Mouse (Mus musculus) kidney, embryonic 16.5 days (tissue): ENCODE measurements around the gene Pde4d. TPM values are rescaled to one million over a fixed set of nuclear protein-coding genes. Genes with fewer than 3 reads are reported as not detected.

Experiments
- ATAC-seq: fragments of 200-750 bp; cut with Nextera tagmentation; 2 replicates; pipeline ENCODE4 v1.8.0; 2017; ENCODE audit warnings: moderate TSS enrichment; ENCODE audit not compliant: low FRiP score, low TSS enrichment
- H3K27ac ChIP-seq: fragments of 300-500 bp; sonication (generic); 2 replicates; pipeline ENCODE4 v1.5.1; 2014; ENCODE audit warnings: low read length
- H3K27me3 ChIP-seq: fragments of 300-500 bp; sonication (generic); 2 replicates; pipeline ENCODE4 v1.6.1; 2014; ENCODE audit warnings: low read length, control low read depth, mixed read lengths; ENCODE audit not compliant: insufficient read depth
- H3K36me3 ChIP-seq: fragments of 300-500 bp; sonication (generic); 2 replicates; pipeline ENCODE4 v1.6.1; 2014; ENCODE audit warnings: low read length, control low read depth, mixed read lengths; ENCODE audit not compliant: insufficient read depth
- H3K4me1 ChIP-seq: fragments of 300-500 bp; sonication (generic); 2 replicates; pipeline ENCODE4 v1.6.1; 2014; ENCODE audit warnings: low read length, control low read depth, mixed read lengths; ENCODE audit not compliant: insufficient read depth
- H3K4me2 ChIP-seq: fragments of 300-500 bp; sonication (generic); replicated peaks from 2 replicates; pipeline ENCODE4 v1.6.1; 2014; ENCODE audit warnings: low read depth, low read length
- H3K4me3 ChIP-seq: fragments of 300-500 bp; sonication (generic); 2 replicates; pipeline ENCODE4 v1.5.1; 2014; ENCODE audit warnings: mild to moderate bottlenecking, low read length
- H3K9ac ChIP-seq: fragments of 300-500 bp; sonication (generic); replicated peaks from 2 replicates; pipeline ENCODE4 v1.6.1; 2014; ENCODE audit warnings: low read length
- H3K9me3 ChIP-seq: fragments of 300-500 bp; sonication (generic); 2 replicates; pipeline ENCODE4 v1.6.1; 2016; ENCODE audit warnings: low read length, control low read depth
- WGBS: fragments of 180-500 bp; shearing (Covaris S2); extraction: QIAGEN DNeasy Blood & Tissue Kit; methylation state at CpG from one replicate; pipeline ENCODE4 v1.1.7; 2014; 5-methylcytosine and 5-hydroxymethylcytosine counted together
- polyA plus RNA-seq: library from polyadenylated mRNA; unstranded; fragments of >200 nt; fragmentation: Nextera tagmentation; extraction: Ambion mirVana; gene quantifications from 2 replicates; pipeline ENCODE4 v1.2.1, GENCODE M21; 2015

Gene Pde4d
- polyA plus RNA-seq, 1 experiment from 2014 or later = 11.1 TPM

DNA sequence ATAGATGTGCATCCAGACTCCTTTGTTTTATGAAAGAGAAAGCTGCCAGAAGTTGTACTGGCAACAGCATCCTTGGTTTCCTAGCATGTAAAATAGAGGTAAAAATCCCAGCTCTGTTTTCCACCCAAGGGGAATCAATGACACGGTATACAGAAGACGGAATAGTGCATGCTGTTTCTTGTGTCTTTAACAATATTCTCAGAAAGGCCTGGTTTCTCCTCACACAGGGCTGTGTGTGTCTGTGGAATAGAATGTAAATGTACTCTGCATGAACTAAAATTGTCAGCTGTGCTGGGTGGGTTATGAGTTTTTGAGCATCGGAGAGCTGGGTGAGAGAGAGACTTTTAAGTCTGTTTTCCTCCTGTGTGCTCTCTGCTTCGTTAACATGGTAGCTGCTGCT lies 74.8 kb downstream of the Pde4d start:
- no peak for ATAC-seq
- 87% methylated on average over 4 of the region's 4 CpGs for WGBS
- Histone ChIP-seq H3K4me3 (no peak overlapping the region), H3K9ac (no peak overlapping the region), H3K36me3 (no peaks in the 10 kb centered on the region), H3K4me2 (no peak overlapping the region), H3K4me1 (no peaks in the 10 kb centered on the region), H3K9me3 (no peaks in the 10 kb centered on the region), H3K27me3 (no peaks in the 10 kb centered on the region), H3K27ac (no peak overlapping the region)

DNA sequence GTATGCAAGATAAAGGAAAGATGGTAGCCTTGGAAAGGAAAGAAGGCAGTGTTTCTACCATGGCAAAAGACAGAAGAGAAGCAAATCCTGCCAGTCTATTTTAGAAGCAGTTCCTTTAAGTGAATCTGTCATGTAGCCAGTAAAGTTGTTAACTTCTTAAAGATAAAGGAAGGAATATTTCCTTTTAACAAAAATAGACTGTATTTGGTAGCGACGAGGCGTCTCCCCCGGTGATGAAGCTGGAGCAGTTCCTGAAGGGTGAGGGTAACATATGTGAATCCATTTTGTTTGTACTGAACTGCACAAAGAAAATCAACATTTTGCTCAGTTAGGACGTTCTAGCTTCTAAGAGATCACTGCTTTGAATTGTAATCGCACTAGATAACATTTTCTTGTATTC lies 75.2 kb downstream of the Pde4d start:
- H3K9me3 ChIP-seq = no peaks in the 10 kb centered on the region
- no peak overlapping the region for H3K9ac ChIP-seq
- H3K27ac ChIP-seq = no peak overlapping the region
- WGBS = 74% methylated on average over 6 of the region's 6 CpGs
- ATAC-seq = no peak
- H3K36me3 ChIP-seq = no peaks in the 10 kb centered on the region
- no peaks in the 10 kb centered on the region for H3K4me1 ChIP-seq
- H3K4me2 ChIP-seq = no peak overlapping the region
- H3K4me3 ChIP-seq = no peak overlapping the region
- H3K27me3 ChIP-seq = no peaks in the 10 kb centered on the region

DNA sequence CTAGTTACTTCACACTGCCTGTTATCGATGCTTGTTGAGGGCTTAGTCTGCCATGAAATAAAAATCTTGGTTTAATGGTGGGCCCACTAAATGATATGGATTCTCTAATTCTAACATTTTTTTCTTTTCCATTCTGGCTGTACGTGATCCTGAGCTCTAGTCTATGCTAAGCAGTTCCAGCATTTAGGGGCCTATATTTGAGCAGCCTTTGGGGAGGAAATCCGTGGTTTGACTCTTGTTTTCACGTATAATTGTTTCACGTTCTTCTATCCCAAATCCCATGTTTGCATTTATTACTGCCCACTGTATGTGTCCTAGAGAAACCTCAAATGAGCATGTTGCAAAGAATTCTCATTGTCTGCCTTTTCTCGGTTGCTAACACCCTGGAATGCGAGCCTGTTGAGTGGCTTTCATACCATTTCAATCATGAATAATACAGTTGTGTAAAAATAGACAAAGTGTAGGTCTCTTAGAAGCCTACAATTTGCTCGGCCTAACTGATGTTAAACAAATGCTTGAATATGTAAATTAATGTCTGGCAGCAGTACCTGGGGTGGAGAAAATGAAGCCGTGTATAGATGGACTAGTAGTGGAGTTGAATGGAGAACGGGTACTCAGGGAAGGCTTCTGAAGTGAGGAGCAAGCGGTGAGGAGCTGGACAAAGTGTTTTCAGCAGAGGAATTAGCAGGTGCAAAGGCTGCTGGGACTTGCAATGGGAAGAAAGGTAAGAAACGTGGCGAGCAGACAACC lies 76.7 kb downstream of the Pde4d start:
- Histone ChIP-seq H3K4me3 (no peak overlapping the region), H3K4me2 (no peak overlapping the region), H3K9me3 (no peaks in the 10 kb centered on the region), H3K27me3 (no peaks in the 10 kb centered on the region), H3K4me1 (no peaks in the 10 kb centered on the region), H3K36me3 (no peaks in the 10 kb centered on the region), H3K27ac (no peak overlapping the region), H3K9ac (no peak overlapping the region)
- no peak for ATAC-seq
- 87% methylated on average over 13 of the region's 13 CpGs for WGBS

DNA sequence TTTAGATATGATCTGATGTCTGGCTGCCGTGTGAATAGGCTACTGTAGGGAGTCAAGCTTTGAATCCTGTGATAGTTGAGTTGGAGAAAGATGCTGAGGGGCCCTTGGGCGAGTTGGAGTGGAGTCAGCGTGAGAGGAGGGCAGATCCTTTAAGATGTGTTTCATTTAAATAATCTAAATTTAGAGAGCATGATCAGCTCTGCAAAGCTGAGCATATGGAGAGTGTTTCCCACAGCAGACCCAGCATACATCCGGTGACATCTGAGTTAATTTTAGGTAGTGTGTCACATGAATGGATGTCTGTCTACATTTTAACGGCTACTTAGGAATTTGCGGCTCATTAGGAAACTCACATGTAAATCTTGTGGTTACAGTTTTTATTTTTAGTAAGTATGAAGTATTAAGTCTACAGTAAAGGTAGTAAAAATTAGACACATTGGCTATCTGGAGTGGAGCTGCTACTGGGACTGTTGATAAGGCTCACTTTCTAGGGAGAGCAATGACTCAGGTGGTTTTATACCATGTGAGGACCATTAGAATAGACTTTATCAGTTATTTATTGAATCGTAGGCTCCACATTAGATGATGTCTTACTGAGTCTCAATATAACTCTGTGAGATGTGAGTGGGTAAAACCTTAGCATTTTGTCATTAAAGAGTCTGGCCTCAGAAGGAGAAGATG lies 77.5 kb downstream of the Pde4d start:
- no peak overlapping the region for H3K4me2 ChIP-seq
- WGBS = 75% methylated on average over 7 of the region's 7 CpGs
- no peaks in the 10 kb centered on the region for H3K27me3 ChIP-seq
- no peak for ATAC-seq
- no peak overlapping the region for H3K9ac ChIP-seq
- H3K27ac ChIP-seq = no peak overlapping the region
- H3K4me3 ChIP-seq = no peak overlapping the region
- no peaks in the 10 kb centered on the region for H3K36me3 ChIP-seq
- no peaks in the 10 kb centered on the region for H3K9me3 ChIP-seq
- no peaks in the 10 kb centered on the region for H3K4me1 ChIP-seq

DNA sequence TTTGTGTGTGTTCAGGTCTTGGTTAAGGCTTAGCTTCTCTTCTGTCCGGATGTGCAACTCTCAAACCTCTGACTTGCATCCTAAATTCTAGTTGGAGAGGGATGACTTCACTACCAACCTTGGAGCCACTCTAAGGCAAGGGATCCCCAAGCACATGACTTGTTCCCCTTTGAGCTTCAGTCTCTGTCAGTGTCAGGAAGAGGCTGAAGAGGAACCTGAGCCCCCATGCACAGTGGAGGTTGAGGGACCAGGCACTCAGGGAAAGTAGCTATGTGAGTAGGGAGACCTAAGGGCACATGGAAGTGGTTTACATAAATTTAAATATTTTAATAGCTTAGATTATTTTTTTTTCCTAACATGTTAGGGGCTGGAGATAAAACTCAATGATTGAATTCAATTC lies 78.6 kb downstream of the Pde4d start:
- no peaks in the 10 kb centered on the region for H3K27me3 ChIP-seq
- H3K4me3 ChIP-seq = no peak overlapping the region
- H3K4me2 ChIP-seq = no peak overlapping the region
- no peak for ATAC-seq
- H3K4me1 ChIP-seq = no peaks in the 10 kb centered on the region
- H3K27ac ChIP-seq = no peak overlapping the region
- H3K36me3 ChIP-seq = no peaks in the 10 kb centered on the region
- no peaks in the 10 kb centered on the region for H3K9me3 ChIP-seq
- WGBS = 79% methylated on average over 1 of the region's 1 CpGs
- no peak overlapping the region for H3K9ac ChIP-seq

DNA sequence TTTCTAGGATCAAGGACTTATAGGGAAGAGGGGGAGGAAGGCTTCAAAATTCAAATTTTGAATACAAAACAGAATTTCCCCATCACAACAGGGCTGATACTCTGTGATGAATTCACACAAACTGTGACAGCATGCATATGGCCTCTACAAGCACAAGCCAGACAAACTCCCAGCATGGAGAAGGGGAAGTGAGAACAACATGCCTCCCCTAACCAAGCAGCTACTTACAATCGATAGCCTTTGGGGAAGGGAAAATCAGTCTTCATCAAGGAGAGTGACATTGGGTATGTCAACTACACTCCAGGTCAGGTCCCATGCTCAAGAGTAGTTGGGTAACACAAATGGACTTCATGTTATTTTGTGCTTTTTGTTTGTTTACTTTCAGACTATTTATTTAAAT lies 83.1 kb downstream of the Pde4d start:
- H3K4me2 ChIP-seq = no peak overlapping the region
- H3K9me3 ChIP-seq = no peaks in the 10 kb centered on the region
- H3K27ac ChIP-seq = no peak overlapping the region
- H3K27me3 ChIP-seq = no peaks in the 10 kb centered on the region
- peaks cover 4% of the 10 kb centered on the region; the same call in 1 of the 2 replicates for H3K4me1 ChIP-seq
- H3K36me3 ChIP-seq = no peaks in the 10 kb centered on the region
- no peak overlapping the region for H3K9ac ChIP-seq
- no peak for ATAC-seq
- no peak overlapping the region for H3K4me3 ChIP-seq
- 94% methylated on average over 1 of the region's 1 CpGs for whole genome bisulfite sequencing

DNA sequence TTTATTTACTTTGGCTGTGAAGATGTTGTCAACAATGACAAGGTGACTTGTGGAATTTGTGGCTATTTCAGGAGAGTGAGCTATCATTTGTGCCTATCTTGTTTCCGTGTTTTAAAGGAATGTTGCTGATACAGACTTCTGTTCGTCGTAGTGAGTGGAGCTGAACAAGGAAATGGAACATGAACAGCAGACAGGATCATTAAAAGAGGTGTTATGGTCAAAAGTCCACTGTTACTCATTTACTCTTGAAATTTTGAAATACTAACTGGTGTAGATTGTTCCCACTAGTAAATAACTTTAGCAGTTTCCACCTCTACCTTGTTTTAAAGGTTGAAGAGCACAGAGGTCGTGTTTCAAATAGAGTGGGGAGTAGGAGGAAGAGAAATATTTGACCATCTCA lies 86.7 kb downstream of the Pde4d start:
- no peak for ATAC-seq
- Histone ChIP-seq H3K4me3 (no peak overlapping the region), H3K36me3 (no peaks in the 10 kb centered on the region), H3K4me2 (no peak overlapping the region), H3K9ac (no peak overlapping the region), H3K9me3 (no peaks in the 10 kb centered on the region), H3K27me3 (no peaks in the 10 kb centered on the region), H3K27ac (no peak overlapping the region), H3K4me1 (peaks cover 4% of the 10 kb centered on the region; the same call in 1 of the 2 replicates)
- WGBS = 33% methylated on average over 4 of the region's 4 CpGs

DNA sequence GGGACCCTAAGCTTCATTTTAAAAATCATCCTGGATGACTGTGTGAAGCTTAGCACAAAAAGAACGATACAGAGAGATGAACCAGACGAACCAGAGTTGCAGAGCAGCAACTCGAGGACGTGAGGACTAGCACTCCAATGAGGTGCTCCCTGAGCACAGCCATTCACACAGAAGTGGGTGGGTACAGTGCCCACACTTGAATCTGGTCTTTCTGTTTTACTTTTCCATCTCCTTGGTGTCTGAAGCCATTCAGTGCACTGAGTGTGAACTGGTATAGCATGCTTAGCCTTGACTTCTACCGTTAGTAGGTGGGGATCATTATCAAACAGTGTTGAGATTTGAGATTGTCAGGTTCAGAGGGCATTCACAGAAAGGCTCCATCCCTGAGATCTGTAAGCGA lies 87.2 kb downstream of the Pde4d start:
- no peak overlapping the region for H3K9ac ChIP-seq
- H3K4me2 ChIP-seq = no peak overlapping the region
- no peaks in the 10 kb centered on the region for H3K36me3 ChIP-seq
- no peak overlapping the region for H3K4me3 ChIP-seq
- no peak for ATAC-seq
- no peaks in the 10 kb centered on the region for H3K9me3 ChIP-seq
- peaks cover 4% of the 10 kb centered on the region; the same call in 1 of the 2 replicates for H3K4me1 ChIP-seq
- no peak overlapping the region for H3K27ac ChIP-seq
- no peaks in the 10 kb centered on the region for H3K27me3 ChIP-seq
- WGBS = 70% methylated on average over 6 of the region's 6 CpGs

DNA sequence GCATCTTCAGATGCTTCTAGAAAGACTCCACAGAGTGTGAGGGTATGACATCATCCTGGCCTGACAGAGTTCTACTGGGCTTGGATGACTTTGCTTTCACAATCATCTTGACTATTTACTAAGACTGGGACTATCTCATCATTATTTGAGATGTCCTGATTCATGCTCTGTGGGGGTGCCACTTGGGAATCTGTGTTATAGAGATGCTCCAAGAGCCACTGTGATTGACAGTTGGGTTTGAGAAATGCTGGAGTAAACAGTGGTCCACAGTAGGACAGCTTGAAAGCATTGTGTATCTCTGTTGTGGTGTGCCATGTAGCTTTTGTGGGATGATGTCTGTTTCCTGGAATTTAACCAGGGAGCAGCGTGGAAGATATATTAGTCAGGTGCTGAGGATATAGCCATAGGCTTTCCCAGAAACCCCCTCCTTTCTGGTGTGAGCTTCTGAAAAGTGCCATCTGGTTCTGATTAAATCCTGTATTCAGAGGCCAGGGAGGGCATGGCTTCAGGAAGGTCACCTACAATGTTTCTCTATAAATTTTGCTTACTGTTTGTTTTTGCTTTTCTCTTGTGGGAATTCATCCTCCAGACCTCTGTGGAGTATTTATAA lies 89.1 kb downstream of the Pde4d start:
- H3K9me3 ChIP-seq = no peaks in the 10 kb centered on the region
- H3K27ac ChIP-seq = 0 out of 2 replicates have a peak overlapping the region, but pooled peaks have one; percentile 27
- H3K36me3 ChIP-seq = no peaks in the 10 kb centered on the region
- WGBS = 55% methylated on average over 1 of the region's 1 CpGs
- H3K4me1 ChIP-seq = peaks cover 4% of the 10 kb centered on the region; the same call in 1 of the 2 replicates
- H3K9ac ChIP-seq = no peak overlapping the region
- no peak overlapping the region for H3K4me2 ChIP-seq
- H3K27me3 ChIP-seq = no peaks in the 10 kb centered on the region
- H3K4me3 ChIP-seq = no peak overlapping the region
- ATAC-seq = peak; percentile 35; the same call in 1 of the 2 replicates

DNA sequence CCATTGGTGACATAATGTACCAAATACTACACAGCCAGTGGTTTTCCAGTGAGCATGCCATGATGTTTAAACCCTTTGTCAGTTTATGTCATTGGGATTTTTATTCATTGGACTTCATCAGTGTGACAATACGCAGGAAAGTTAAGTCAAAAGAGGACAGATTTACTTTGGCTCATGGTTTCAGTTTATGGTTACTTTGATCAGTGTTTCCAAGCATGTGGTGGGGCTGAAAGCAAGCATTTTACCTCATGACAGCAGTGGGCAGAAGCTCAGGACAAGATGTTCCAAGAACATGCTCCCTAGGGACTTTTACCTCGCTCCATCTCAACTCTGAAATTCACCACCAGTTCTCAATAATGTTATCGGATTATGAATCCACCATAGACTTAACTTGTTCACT lies 91.7 kb downstream of the Pde4d start:
- Histone ChIP-seq H3K36me3 (no peaks in the 10 kb centered on the region), H3K27me3 (no peaks in the 10 kb centered on the region), H3K4me2 (no peak overlapping the region), H3K9ac (no peak overlapping the region), H3K9me3 (no peaks in the 10 kb centered on the region), H3K27ac (no peak overlapping the region), H3K4me3 (no peak overlapping the region), H3K4me1 (peaks cover 8% of the 10 kb centered on the region; the same call in 1 of the 2 replicates)
- 92% methylated on average over 3 of the region's 3 CpGs for WGBS
- no peak for ATAC-seq
